Mouse (Mus musculus) adrenal gland, postnatal 10 days (tissue): Measurements from ENCODE around the gene Trpm7. TPM values are rescaled to one million over a fixed set of nuclear protein-coding genes. Genes with fewer than 3 reads are reported as not detected.

Source experiments
- DNase-seq: peaks from one replicate; pipeline ENCODE4 v3.0.0; 2021; ENCODE audit warnings: mixed read lengths
- total RNA-seq, 2 experiments: library from RNA; stranded (reverse); gene quantifications; 2 replicates each; pipeline ENCODE4 v1.2.3; 2021

The Trpm7 gene
- total RNA-seq, 2 experiments from 2014 or later: 42.2 to 56.3 TPM

- DNase-seq: no peak
Measured at GRCm38 (mm10) chr2:126816644-126817347, 59.2 kb downstream of the Trpm7 start.

GRCm38 (mm10) chr2:126815822-126816221 lies 60.2 kb downstream of the Trpm7 start:
- DNase-seq: no peak

GRCm38 (mm10) chr2:126801980-126802379 lies 74.0 kb downstream of the Trpm7 start:
- DNase-seq: no peak

- no peak for DNase-seq
Measured at GRCm38 (mm10) chr2:126798455-126798854, 77.6 kb downstream of the Trpm7 start.

- DNase-seq: no peak
Measured at GRCm38 (mm10) chr2:126795708-126796107, 80.3 kb downstream of the Trpm7 start.

- no peak for DNase-seq
Measured at GRCm38 (mm10) chr2:126792611-126793010, 83.4 kb downstream of the Trpm7 start.

- DNase-seq: no peak
Measured at GRCm38 (mm10) chr2:126787721-126788342, 88.2 kb downstream of the Trpm7 start.

- no peak for DNase-seq
Measured at GRCm38 (mm10) chr2:126783370-126783769, 92.7 kb downstream of the Trpm7 start, which contains the start of gene Usp50. Gene Usp50 (minus strand): TSS chr2:126783470.

- DNase-seq: peak; percentile 72
Measured at GRCm38 (mm10) chr2:126782433-126782832, 93.6 kb downstream of the Trpm7 start.

- DNase-seq: no peak
Measured at GRCm38 (mm10) chr2:126781478-126781877, 94.6 kb downstream of the Trpm7 start.

- DNase-seq: no peak
Measured at GRCm38 (mm10) chr2:126780286-126780685, 95.7 kb downstream of the Trpm7 start.

GRCm38 (mm10) chr2:126778806-126779205 lies 97.2 kb downstream of the Trpm7 start:
- DNase-seq: no peak

GRCm38 (mm10) chr2:126776416-126776815 lies 99.6 kb downstream of the Trpm7 start:
- DNase-seq: no peak

- no peak for DNase-seq
Measured at GRCm38 (mm10) chr2:126775951-126776350, 100.1 kb downstream of the Trpm7 start.

- no peak for DNase-seq
Measured at GRCm38 (mm10) chr2:126772217-126772616, 103.8 kb downstream of the Trpm7 start.

- DNase-seq: no peak
Measured at GRCm38 (mm10) chr2:126769431-126770181, 106.4 kb downstream of the Trpm7 start.

- no peak for DNase-seq
Measured at GRCm38 (mm10) chr2:126768194-126768593, 107.8 kb downstream of the Trpm7 start.

GRCm38 (mm10) chr2:126767599-126767998 lies 108.4 kb downstream of the Trpm7 start:
- no peak for DNase-seq

GRCm38 (mm10) chr2:126765867-126766582 lies 110.0 kb downstream of the Trpm7 start:
- DNase-seq: no peak

GRCm38 (mm10) chr2:126759351-126759750 lies 116.7 kb downstream of the Trpm7 start:
- no peak for DNase-seq

- DNase-seq: no peak
Measured at GRCm38 (mm10) chr2:126755664-126756063, 120.4 kb downstream of the Trpm7 start.

GRCm38 (mm10) chr2:126743389-126743788 lies 132.6 kb downstream of the Trpm7 start:
- DNase-seq: no peak
